In genomic region chr16:91688619-91689334, GRCm38 (mm10) we compare ENCODE assay signal across 8 mouse cellular contexts. TPM values are rescaled to one million over a fixed set of nuclear protein-coding genes. Genes with fewer than 3 reads are reported as not detected.
DNase-seq lines count a peak whose midpoint lies in the region; ATAC-seq and TF ChIP-seq lines count a peak whose summit lies in the region.

TSS of gene Donson (minus strand) at chr16:91688770.

- peaks cover 10 to 54% of the 10 kb centered on the region in 2 experiments for H3K4me1 ChIP-seq in CH12.LX (ENCODE audit: control insufficient read depth in 1 of 2, insufficient read depth in 2 of 2)
- H3K4me1 ChIP-seq in forebrain, embryonic 10.5 days: peaks cover 32% of the 10 kb centered on the region
- H3K4me1 ChIP-seq in heart, embryonic 15.5 days (replicated peaks): peaks cover 16% of the 10 kb centered on the region
- peaks cover 45% of the 10 kb centered on the region for H3K4me1 ChIP-seq in liver, embryonic 13.5 days (replicated peaks)
- H3K4me1 ChIP-seq in stomach, embryonic 14.5 days (ENCODE audit: control insufficient read depth, insufficient read depth, low read length): peaks cover 10% of the 10 kb centered on the region

- peak; percentile 99 for ATAC-seq in heart, embryonic 15.5 days (replicated peaks; ENCODE audit: insufficient number of reproducible peaks, insufficient read depth, low FRiP score, low read depth)
- peak; percentile 98 for ATAC-seq in liver, embryonic 13.5 days (ENCODE audit: low read depth)
- ATAC-seq in stomach, embryonic 14.5 days (ENCODE audit: insufficient number of reproducible peaks, insufficient read depth, low FRiP score, low read depth): peak; percentile 97

- peak within 1 kb of the TSS; percentile 100 for H3K4me2 ChIP-seq in CH12.LX (ENCODE audit: insufficient read depth, low read depth, poor library complexity, severe bottlenecking)
- H3K4me2 ChIP-seq in heart, embryonic 15.5 days: peak within 1 kb of the TSS; percentile 96
- peak within 1 kb of the TSS; percentile 95 for H3K4me2 ChIP-seq in liver, embryonic 13.5 days
- H3K4me2 ChIP-seq in stomach, embryonic 14.5 days (replicated peaks; ENCODE audit: low read depth, low read length): peak within 1 kb of the TSS; percentile 83

- peak within 1 kb of the TSS; percentile 84 for H3K9ac ChIP-seq in CH12.LX (ENCODE audit: insufficient read depth, low read depth)
- peak within 1 kb of the TSS; percentile 85 for H3K9ac ChIP-seq in heart, embryonic 15.5 days
- peak within 1 kb of the TSS; percentile 99 for H3K9ac ChIP-seq in liver, embryonic 13.5 days
- peak within 1 kb of the TSS; percentile 81 for H3K9ac ChIP-seq in stomach, embryonic 14.5 days (replicated peaks; ENCODE audit: low read depth, low read length)

- H3K9me3 ChIP-seq in CH12.LX (replicated peaks; ENCODE audit: low read length): no peaks in the 10 kb centered on the region
- H3K9me3 ChIP-seq in forebrain, embryonic 10.5 days: no peaks in the 10 kb centered on the region
- no peaks in the 10 kb centered on the region for H3K9me3 ChIP-seq in heart, embryonic 15.5 days (replicated peaks)
- no peaks in the 10 kb centered on the region for H3K9me3 ChIP-seq in liver, embryonic 13.5 days (replicated peaks)
- H3K9me3 ChIP-seq in stomach, embryonic 14.5 days (ENCODE audit: control insufficient read depth, low read depth, low read length): no peaks in the 10 kb centered on the region

- under 1% methylated on average over 66 of the region's 71 CpGs for WGBS in forebrain, embryonic 10.5 days
- under 1% methylated on average over 64 of the region's 71 CpGs for WGBS in heart, embryonic 15.5 days
- WGBS in liver, embryonic 13.5 days (ENCODE audit: insufficient replicate concordance): under 1% methylated on average over 58 of the region's 71 CpGs
- under 1% methylated on average over 70 of the region's 71 CpGs for WGBS in stomach, embryonic 14.5 days

- peaks cover 36 to 57% of the 10 kb centered on the region in 2 experiments for H3K36me3 ChIP-seq in CH12.LX (replicated peaks in 1 of 2; ENCODE audit: control insufficient read depth in 1 of 2, insufficient read depth in 1 of 2, low read length in 1 of 2)
- H3K36me3 ChIP-seq in forebrain, embryonic 10.5 days (replicated peaks): peaks cover 37% of the 10 kb centered on the region
- H3K36me3 ChIP-seq in heart, embryonic 15.5 days: peaks cover 12% of the 10 kb centered on the region
- peaks cover 48% of the 10 kb centered on the region for H3K36me3 ChIP-seq in liver, embryonic 13.5 days
- H3K36me3 ChIP-seq in stomach, embryonic 14.5 days (ENCODE audit: control insufficient read depth, insufficient read depth, low read length): peaks cover 10% of the 10 kb centered on the region

- peak within 1 kb of the TSS; percentile 93 for H3K27ac ChIP-seq in CH12.LX (ENCODE audit: insufficient read depth, low read depth)
- H3K27ac ChIP-seq in forebrain, embryonic 10.5 days: peak within 1 kb of the TSS; percentile 96
- peak within 1 kb of the TSS; percentile 86 for H3K27ac ChIP-seq in heart, embryonic 15.5 days
- peak within 1 kb of the TSS; percentile 92 for H3K27ac ChIP-seq in liver, embryonic 13.5 days
- peak within 1 kb of the TSS; percentile 67; the same call in 1 of the 2 replicates for H3K27ac ChIP-seq in stomach, embryonic 14.5 days (ENCODE audit: low read length)

- peak; percentile 94 for DNase-seq in CH12.LX (ENCODE audit: extremely low read depth)
- peak; percentile 83 for DNase-seq in c-Kit-positive CD71-negative TER-119-negative erythroid progenitor cells, embryonic 14.5 days (ENCODE audit: low read depth)
- DNase-seq in forebrain, embryonic 10.5 days (ENCODE audit: extremely low spot score, low spot score): peak; percentile 91
- DNase-seq in kidney, postnatal 25 days: peak; percentile 96 to 97
- DNase-seq in liver, embryonic 13.5 days: peak; percentile 90
- DNase-seq in natural killer cell, adult 2 months (ENCODE audit: low spot score in 2 of 2): peak; percentile 89 to 92

- in situ Hi-C loops in CH12.LX (cut with MboI; ENCODE audit: low pct_ligation_motif_present, low pct_unique_long_range_greater_than_20kb, low sequenced_read_pairs): no loop called here

- no peaks in the 10 kb centered on the region for H3K27me3 ChIP-seq in CH12.LX (replicated peaks)
- no peaks in the 10 kb centered on the region for H3K27me3 ChIP-seq in forebrain, embryonic 10.5 days (ENCODE audit: poor library complexity, severe bottlenecking)
- no peaks in the 10 kb centered on the region for H3K27me3 ChIP-seq in heart, embryonic 15.5 days
- H3K27me3 ChIP-seq in liver, embryonic 13.5 days: no peaks in the 10 kb centered on the region
- H3K27me3 ChIP-seq in stomach, embryonic 14.5 days (ENCODE audit: control insufficient read depth, insufficient read depth, low read length): no peaks in the 10 kb centered on the region

- TF ChIP-seq EP300 in CH12.LX (IDR thresholded peaks at IDR 0.05; ENCODE audit: low read length): no peak

- peak; percentile 91 for TF ChIP-seq POLR2A in CH12.LX (IDR thresholded peaks at IDR 0.05; ENCODE audit: low read depth, low read length)

- TF ChIP-seq RAD21 in CH12.LX (IDR thresholded peaks at IDR 0.05; ENCODE audit: low read depth, low read length): no peak

- peaks cover 33% of the 10 kb centered on the region for H3K79me2 ChIP-seq in CH12.LX (replicated peaks; ENCODE audit: control insufficient read depth, extremely low read depth, insufficient read depth, poor library complexity, severe bottlenecking)

- dilution Hi-C loops in CH12.LX (cut with MboI; ENCODE audit: extremely low pct_ligation_motif_present, extremely low pct_unique_long_range_greater_than_20kb, low sequenced_read_pairs): no loop called here

- no peak; a peak in 1 of 4 replicates for TF ChIP-seq CTCF in CH12.LX (conservative IDR thresholded peaks at IDR 0.05 in 1 of 2, IDR thresholded peaks at IDR 0.05 in 1 of 2; ENCODE audit: low read depth in 2 of 2, low read length in 2 of 2)

- peak within 1 kb of the TSS; percentile 59 to 97 (median 87) for H3K4me3 ChIP-seq in CH12.LX (replicated peaks in 1 of 3; ENCODE audit: low read depth in 2 of 3, low read length in 2 of 3, poor library complexity in 1 of 3)
- H3K4me3 ChIP-seq in forebrain, embryonic 10.5 days: peak within 1 kb of the TSS; percentile 95
- H3K4me3 ChIP-seq in heart, embryonic 15.5 days: peak within 1 kb of the TSS; percentile 89
- peak within 1 kb of the TSS; percentile 95 for H3K4me3 ChIP-seq in liver, embryonic 13.5 days (replicated peaks)
- H3K4me3 ChIP-seq in stomach, embryonic 14.5 days (ENCODE audit: low read depth, low read length): peak within 1 kb of the TSS; percentile 86

TF ChIP-seq in CH12.LX, 34 proteins besides CTCF, POLR2A, EP300 and RAD21 (continues in another document):
- no peak; the same call in 1 of the 2 replicates for TF ChIP-seq CHD1 (IDR thresholded peaks at IDR 0.05; ENCODE audit: low read depth, low read length)
- TF ChIP-seq MAX (IDR thresholded peaks at IDR 0.05; ENCODE audit: low read length): peak; percentile 74
- TF ChIP-seq POLR2AphosphoS2 (IDR thresholded peaks at IDR 0.05; ENCODE audit: low read depth, low read length): peak; percentile 91
- TF ChIP-seq SMC3 (IDR thresholded peaks at IDR 0.05; ENCODE audit: low read depth, low read length): no peak; the same call in 1 of the 2 replicates
- peak; percentile 52 for TF ChIP-seq IRF4 (IDR thresholded peaks at IDR 0.05; ENCODE audit: low read depth, low read length)
- TF ChIP-seq ETS1 (conservative IDR thresholded peaks at IDR 0.05; ENCODE audit: low read depth, low read length): 0 out of 2 replicates have a peak, but pooled peaks have one; percentile 20
- no peak for TF ChIP-seq ZC3H11A (IDR thresholded peaks at IDR 0.05; ENCODE audit: low read depth, low read length)
- peak; percentile 56; the same call in 1 of the 2 replicates for TF ChIP-seq BHLHE40 (IDR thresholded peaks at IDR 0.05; ENCODE audit: low read depth, low read length)
- TF ChIP-seq USF2 (conservative IDR thresholded peaks at IDR 0.05; ENCODE audit: low read depth, low read length): no peak
- no peak for TF ChIP-seq ZNF384 (IDR thresholded peaks at IDR 0.05; ENCODE audit: low read depth, low read length)
- TF ChIP-seq GABPA (IDR thresholded peaks at IDR 0.05; ENCODE audit: insufficient replicate concordance, low read depth, low read length): no peak
- 0 out of 2 replicates have a peak, but pooled peaks have one; percentile 18 for TF ChIP-seq TBP (conservative IDR thresholded peaks at IDR 0.05; ENCODE audit: low read depth, low read length)
- no peak for TF ChIP-seq PAX5 (IDR thresholded peaks at IDR 0.05; ENCODE audit: low read length)
- TF ChIP-seq MYC (IDR thresholded peaks at IDR 0.05; ENCODE audit: low read depth, low read length): 0 out of 2 replicates have a peak, but pooled peaks have one; percentile 63
- TF ChIP-seq ZMIZ1 (IDR thresholded peaks at IDR 0.05; ENCODE audit: low read depth, low read length): peak; percentile 90; the same call in 1 of the 2 replicates
- TF ChIP-seq NELFE (IDR thresholded peaks at IDR 0.05; ENCODE audit: low read depth, low read length): peak; percentile 86; the same call in 1 of the 2 replicates
- peak; percentile 71; the same call in 1 of the 2 replicates for TF ChIP-seq TCF12 (IDR thresholded peaks at IDR 0.05; ENCODE audit: low read depth, low read length)
- peak; percentile 86 for TF ChIP-seq NRF1 (IDR thresholded peaks at IDR 0.05; ENCODE audit: low read depth, low read length)
- TF ChIP-seq MXI1 (IDR thresholded peaks at IDR 0.05; ENCODE audit: low read depth, low read length): peak; percentile 78
- TF ChIP-seq UBTF (IDR thresholded peaks at IDR 0.05; ENCODE audit: low read depth, low read length): peak; percentile 50; the same call in 1 of the 2 replicates
- TF ChIP-seq RCOR1 (conservative IDR thresholded peaks at IDR 0.05; ENCODE audit: low read depth, low read length): peak; percentile 43
- TF ChIP-seq HCFC1 (IDR thresholded peaks at IDR 0.05; ENCODE audit: low read depth, low read length): peak; percentile 55; the same call in 1 of the 2 replicates
- TF ChIP-seq MEF2A (IDR thresholded peaks at IDR 0.05; ENCODE audit: borderline replicate concordance, low read depth, low read length): peak; percentile 21; the same call in 1 of the 2 replicates
- no peak for TF ChIP-seq JUN (IDR thresholded peaks at IDR 0.05; ENCODE audit: insufficient read depth, low read depth, low read length)
- TF ChIP-seq CHD2 (IDR thresholded peaks at IDR 0.05; ENCODE audit: low read length): peak; percentile 31; the same call in 1 of the 2 replicates

RNA-seq across cellular contexts. Expression of gene Donson, which starts in this region (rescaled TPM):
- 62.5 and 63.2 TPM in 2 replicates for total RNA-seq in CH12.LX (2012; rRNA removed)
- total RNA-seq in CH12.LX (2014; rRNA removed): 63.9 and 71.5 TPM in 2 replicates
- polyA plus RNA-seq in CH12.LX (2012; ENCODE audit: insufficient read length, low read depth): 47.6 and 51.9 TPM in 2 replicates
- polyA plus RNA-seq in forebrain, embryonic 10.5 days (2016; fragmentation: Nextera tagmentation; extraction: Ambion mirVana): 34.3 and 38.1 TPM in 2 replicates
- 10.7 and 12.3 TPM in 2 replicates for polyA plus RNA-seq in heart, embryonic 15.5 days (2015; fragmentation: Nextera tagmentation; extraction: Ambion mirVana)
- polyA plus RNA-seq in liver, embryonic 13.5 days (2015; fragmentation: Nextera tagmentation; extraction: Ambion mirVana): 33.9 and 36.7 TPM in 2 replicates
- polyA plus RNA-seq in stomach, embryonic 14.5 days (2014; fragmentation: Nextera tagmentation; extraction: Ambion mirVana): 22.9 and 26.2 TPM in 2 replicates

Comparison
In these comparisons a context has a peak if more than half of its experiments do, and no peak if none do; other contexts are left out.
1. Peak in every context shown above with its lines: DNase-seq, ATAC-seq, H3K4me3 ChIP-seq and H3K27ac ChIP-seq.